Mouse (Mus musculus): Measurements from ENCODE around the gene Chl1. TPM values are rescaled to one million over a fixed set of nuclear protein-coding genes. Genes with fewer than 3 reads are reported as not detected.

The Chl1 gene
- total and polyA plus RNA-seq, 3 experiments: 0.11 TPM; not detected in 2

DNA sequence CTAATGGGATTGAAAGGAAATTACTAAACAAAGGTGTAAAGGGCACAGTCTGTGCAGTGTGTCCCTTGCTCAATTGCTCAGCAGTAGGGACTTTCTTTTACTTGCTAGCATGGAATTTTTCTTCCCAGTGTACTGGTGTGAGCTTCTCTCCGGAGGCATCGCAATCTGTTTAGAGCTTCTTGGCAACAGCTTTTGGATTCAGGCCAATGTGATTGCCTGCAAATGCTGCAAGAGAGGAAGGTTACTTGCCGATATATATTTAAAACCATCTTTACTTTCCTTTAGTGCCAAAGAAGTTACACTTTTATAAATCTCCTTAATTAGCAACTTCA is 48.5 kb downstream of the Chl1 start:
- ATAC-seq (ENCODE audit: extremely low read depth, insufficient number of reproducible peaks, low FRiP score, poor library complexity, severe bottlenecking): no peak
- Histone ChIP-seq H3K9me3 (replicated peaks) (no peaks in the 10 kb centered on the region), H3K4me1 (ENCODE audit: insufficient read depth, low read depth, low read length) (no peaks in the 10 kb centered on the region), H3K4me3 (ENCODE audit: low read depth, low read length) (no peak overlapping the region), H3K27me3 (ENCODE audit: insufficient read depth, low read length) (no peaks in the 10 kb centered on the region), H3K36me3 (replicated peaks) (no peaks in the 10 kb centered on the region)
- TF ChIP-seq POLR2AphosphoS5 (IDR thresholded peaks at IDR 0.05; ENCODE audit: insufficient replicate concordance, low read depth, low read length) (no peak), CTCF (IDR thresholded peaks at IDR 0.05; ENCODE audit: low read depth, low read length) (no peak), TAL1 (conservative IDR thresholded peaks at IDR 0.05; ENCODE audit: low read depth, low read length) (no peak), GATA1 (IDR thresholded peaks at IDR 0.05; ENCODE audit: borderline replicate concordance, low read length) (no peak), GATA2 (IDR thresholded peaks at IDR 0.05; ENCODE audit: borderline replicate concordance, low read depth, low read length) (no peak)
- DNase-seq (ENCODE audit: low spot score): no peak

GRCm38 (mm10) chr6:103559344-103559743 is 49.0 kb downstream of the Chl1 start:
- Histone ChIP-seq H3K36me3 (replicated peaks) (no peaks in the 10 kb centered on the region), H3K4me1 (ENCODE audit: insufficient read depth, low read depth, low read length) (no peaks in the 10 kb centered on the region), H3K9me3 (replicated peaks) (no peaks in the 10 kb centered on the region), H3K27me3 (ENCODE audit: insufficient read depth, low read length) (no peaks in the 10 kb centered on the region), H3K4me3 (ENCODE audit: low read depth, low read length) (no peak overlapping the region)
- no peak for TF ChIP-seq GATA2 (IDR thresholded peaks at IDR 0.05; ENCODE audit: borderline replicate concordance, low read depth, low read length)
- no peak for TF ChIP-seq TAL1 (conservative IDR thresholded peaks at IDR 0.05; ENCODE audit: low read depth, low read length)
- TF ChIP-seq POLR2AphosphoS5 (IDR thresholded peaks at IDR 0.05; ENCODE audit: insufficient replicate concordance, low read depth, low read length): no peak
- no peak for TF ChIP-seq CTCF (IDR thresholded peaks at IDR 0.05; ENCODE audit: low read depth, low read length)
- TF ChIP-seq GATA1 (IDR thresholded peaks at IDR 0.05; ENCODE audit: borderline replicate concordance, low read length): no peak
- no peak for DNase-seq (ENCODE audit: low spot score)
- ATAC-seq (ENCODE audit: extremely low read depth, insufficient number of reproducible peaks, low FRiP score, poor library complexity, severe bottlenecking): no peak

- DNase-seq (ENCODE audit: low spot score): no peak
- H3K4me3 ChIP-seq (ENCODE audit: low read depth, low read length): no peak overlapping the region
- no peak for TF ChIP-seq CTCF (IDR thresholded peaks at IDR 0.05; ENCODE audit: low read depth, low read length)
- TF ChIP-seq GATA1 (IDR thresholded peaks at IDR 0.05; ENCODE audit: borderline replicate concordance, low read length): no peak
- no peak for TF ChIP-seq GATA2 (IDR thresholded peaks at IDR 0.05; ENCODE audit: borderline replicate concordance, low read depth, low read length)
- TF ChIP-seq POLR2AphosphoS5 (IDR thresholded peaks at IDR 0.05; ENCODE audit: insufficient replicate concordance, low read depth, low read length): no peak
- TF ChIP-seq TAL1 (conservative IDR thresholded peaks at IDR 0.05; ENCODE audit: low read depth, low read length): no peak
- H3K4me1 ChIP-seq (ENCODE audit: insufficient read depth, low read depth, low read length): no peaks in the 10 kb centered on the region
- H3K9me3 ChIP-seq (replicated peaks): no peaks in the 10 kb centered on the region
- no peaks in the 10 kb centered on the region for H3K36me3 ChIP-seq (replicated peaks)
- no peaks in the 10 kb centered on the region for H3K27me3 ChIP-seq (ENCODE audit: insufficient read depth, low read length)
- ATAC-seq (ENCODE audit: extremely low read depth, insufficient number of reproducible peaks, low FRiP score, poor library complexity, severe bottlenecking): no peak
These were observed 54.4 kb downstream of the Chl1 start for GRCm38 (mm10) chr6:103564811-103565210.

DNA sequence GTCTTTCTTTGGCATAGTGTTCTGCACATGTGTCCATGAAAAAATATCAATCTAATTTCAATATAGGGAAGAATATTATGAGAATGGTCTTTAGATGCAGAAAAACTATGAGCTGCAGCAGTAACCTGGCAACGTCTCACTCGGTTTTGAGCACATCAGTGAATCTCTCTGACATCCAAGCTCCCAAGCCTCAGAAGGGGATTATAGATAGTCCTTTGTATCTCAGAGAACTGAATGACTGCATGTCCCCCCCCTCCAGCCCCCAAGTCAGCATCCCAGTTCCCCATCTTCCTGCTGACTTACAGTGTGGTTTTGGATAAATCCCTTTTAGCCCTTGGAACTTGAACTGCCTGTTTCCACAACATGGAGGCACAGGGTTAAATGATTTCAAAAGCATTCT is 56.9 kb downstream of the Chl1 start:
- DNase-seq (ENCODE audit: low spot score): no peak

GRCm38 (mm10) chr6:103572659-103573058 is 62.3 kb downstream of the Chl1 start:
- no peak for ATAC-seq (ENCODE audit: extremely low read depth, insufficient number of reproducible peaks, low FRiP score, poor library complexity, severe bottlenecking)
- H3K4me1 ChIP-seq (ENCODE audit: insufficient read depth, low read depth, low read length): no peaks in the 10 kb centered on the region
- TF ChIP-seq GATA1 (IDR thresholded peaks at IDR 0.05; ENCODE audit: borderline replicate concordance, low read length) (no peak), TAL1 (conservative IDR thresholded peaks at IDR 0.05; ENCODE audit: low read depth, low read length) (no peak), POLR2AphosphoS5 (IDR thresholded peaks at IDR 0.05; ENCODE audit: insufficient replicate concordance, low read depth, low read length) (no peak)
- no peak overlapping the region for H3K4me3 ChIP-seq (ENCODE audit: low read depth, low read length)
- no peak for DNase-seq (ENCODE audit: low spot score)
- no peaks in the 10 kb centered on the region for H3K9me3 ChIP-seq (replicated peaks)
- H3K27me3 ChIP-seq (ENCODE audit: insufficient read depth, low read length): no peaks in the 10 kb centered on the region
- no peaks in the 10 kb centered on the region for H3K36me3 ChIP-seq (replicated peaks)

More for the DNA sequence above, 56.9 kb downstream of the Chl1 start:
- H3K36me3 ChIP-seq (replicated peaks): no peaks in the 10 kb centered on the region
- no peaks in the 10 kb centered on the region for H3K27me3 ChIP-seq (ENCODE audit: insufficient read depth, low read length)
- H3K4me3 ChIP-seq (ENCODE audit: low read depth, low read length): no peak overlapping the region
- TF ChIP-seq CTCF (IDR thresholded peaks at IDR 0.05; ENCODE audit: low read depth, low read length): no peak
- TF ChIP-seq GATA2 (IDR thresholded peaks at IDR 0.05; ENCODE audit: borderline replicate concordance, low read depth, low read length): no peak
- TF ChIP-seq POLR2AphosphoS5 (IDR thresholded peaks at IDR 0.05; ENCODE audit: insufficient replicate concordance, low read depth, low read length): no peak
- TF ChIP-seq GATA1 (IDR thresholded peaks at IDR 0.05; ENCODE audit: borderline replicate concordance, low read length): no peak
- TF ChIP-seq TAL1 (conservative IDR thresholded peaks at IDR 0.05; ENCODE audit: low read depth, low read length): no peak
- no peaks in the 10 kb centered on the region for H3K9me3 ChIP-seq (replicated peaks)
- H3K4me1 ChIP-seq (ENCODE audit: insufficient read depth, low read depth, low read length): no peaks in the 10 kb centered on the region
- no peak for ATAC-seq (ENCODE audit: extremely low read depth, insufficient number of reproducible peaks, low FRiP score, poor library complexity, severe bottlenecking)

GRCm38 (mm10) chr6:103584224-103584623 is 73.8 kb downstream of the Chl1 start:
- Histone ChIP-seq H3K4me1 (ENCODE audit: insufficient read depth, low read depth, low read length) (no peaks in the 10 kb centered on the region), H3K4me3 (ENCODE audit: low read depth, low read length) (no peak overlapping the region), H3K9me3 (replicated peaks) (no peaks in the 10 kb centered on the region), H3K36me3 (replicated peaks) (no peaks in the 10 kb centered on the region), H3K27me3 (ENCODE audit: insufficient read depth, low read length) (no peaks in the 10 kb centered on the region)
- no peak for TF ChIP-seq POLR2AphosphoS5 (IDR thresholded peaks at IDR 0.05; ENCODE audit: insufficient replicate concordance, low read depth, low read length)
- TF ChIP-seq GATA2 (IDR thresholded peaks at IDR 0.05; ENCODE audit: borderline replicate concordance, low read depth, low read length): no peak
- no peak for TF ChIP-seq GATA1 (IDR thresholded peaks at IDR 0.05; ENCODE audit: borderline replicate concordance, low read length)
- TF ChIP-seq TAL1 (conservative IDR thresholded peaks at IDR 0.05; ENCODE audit: low read depth, low read length): no peak
- TF ChIP-seq CTCF (IDR thresholded peaks at IDR 0.05; ENCODE audit: low read depth, low read length): no peak
- no peak for DNase-seq (ENCODE audit: low spot score)
- ATAC-seq (ENCODE audit: extremely low read depth, insufficient number of reproducible peaks, low FRiP score, poor library complexity, severe bottlenecking): no peak

DNA sequence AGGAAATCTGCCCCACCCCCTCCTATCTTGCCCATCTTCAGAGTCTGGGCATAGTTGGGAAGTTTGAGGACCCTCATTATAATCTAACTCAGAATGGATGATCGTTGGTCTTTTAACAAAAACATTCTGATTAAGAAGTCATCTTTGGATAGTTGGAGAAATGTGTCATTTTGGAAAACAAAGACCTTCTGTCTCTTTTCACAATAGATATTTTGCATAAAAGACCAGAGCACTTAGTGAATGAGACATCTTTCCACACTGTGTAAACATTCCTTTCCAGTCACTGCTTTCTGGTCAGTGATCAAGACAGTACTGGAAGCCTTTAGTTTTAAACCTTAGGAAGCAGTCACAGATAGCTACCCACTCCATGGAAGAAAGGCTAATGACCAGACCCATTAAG is 75.3 kb downstream of the Chl1 start:
- DNase-seq (ENCODE audit: low spot score) (no peak), ATAC-seq (ENCODE audit: extremely low read depth, insufficient number of reproducible peaks, low FRiP score, poor library complexity, severe bottlenecking) (no peak)
- H3K4me3 ChIP-seq (ENCODE audit: low read depth, low read length): no peak overlapping the region
- H3K27me3 ChIP-seq (ENCODE audit: insufficient read depth, low read length): no peaks in the 10 kb centered on the region
- no peaks in the 10 kb centered on the region for H3K4me1 ChIP-seq (ENCODE audit: insufficient read depth, low read depth, low read length)
- no peaks in the 10 kb centered on the region for H3K9me3 ChIP-seq (replicated peaks)
- H3K36me3 ChIP-seq (replicated peaks): no peaks in the 10 kb centered on the region
- TF ChIP-seq TAL1 (conservative IDR thresholded peaks at IDR 0.05; ENCODE audit: low read depth, low read length) (no peak), POLR2AphosphoS5 (IDR thresholded peaks at IDR 0.05; ENCODE audit: insufficient replicate concordance, low read depth, low read length) (no peak), CTCF (IDR thresholded peaks at IDR 0.05; ENCODE audit: low read depth, low read length) (no peak), GATA1 (IDR thresholded peaks at IDR 0.05; ENCODE audit: borderline replicate concordance, low read length) (no peak), GATA2 (IDR thresholded peaks at IDR 0.05; ENCODE audit: borderline replicate concordance, low read depth, low read length) (no peak)

Measured in G1E (cell line).